Mouse (Mus musculus) lung, embryonic 14.5 days (tissue): ENCODE measurements at regions not wholly inside any gene's neighbourhood (a gene's known extent, or its start where the extent isn't known, plus 50 kb on each side); places are given as distances from the start of the nearest gene placed in this dataset.

Source experiments
- ATAC-seq: fragments of 200-750 bp; cut with Nextera tagmentation; 2 replicates; pipeline ENCODE4 v1.8.0; 2017; ENCODE audit warnings: mild to moderate bottlenecking, moderate TSS enrichment, moderate library complexity; ENCODE audit not compliant: insufficient read depth
- DNase-seq: peaks from one replicate; pipeline ENCODE4 v3.0.0-alpha.2; 2015
- H3K27ac ChIP-seq: fragments of 300-500 bp; sonication (generic); 2 replicates; pipeline ENCODE4 v1.5.1; 2014; ENCODE audit warnings: low read depth, mild to moderate bottlenecking, moderate library complexity
- H3K27me3 ChIP-seq: fragments of 300-500 bp; sonication (generic); 2 replicates; pipeline ENCODE4 v1.6.1; 2014; ENCODE audit warnings: low read length, control low read depth; ENCODE audit not compliant: insufficient read depth
- H3K36me3 ChIP-seq: fragments of 300-500 bp; sonication (generic); 2 replicates; pipeline ENCODE4 v1.6.1; 2014; ENCODE audit warnings: control low read depth; ENCODE audit not compliant: insufficient read depth
- H3K4me1 ChIP-seq: fragments of 300-500 bp; sonication (generic); 2 replicates; pipeline ENCODE4 v1.6.1; 2014; ENCODE audit warnings: antibody characterized with exemption, control low read depth; ENCODE audit not compliant: insufficient read depth
- H3K4me2 ChIP-seq: fragments of 300-500 bp; sonication (generic); 2 replicates; pipeline ENCODE4 v1.6.1; 2014; ENCODE audit warnings: mild to moderate bottlenecking
- H3K4me3 ChIP-seq: fragments of 300-500 bp; sonication (generic); 2 replicates; pipeline ENCODE4 v1.5.1; 2014; ENCODE audit warnings: low read depth, low read length
- H3K9ac ChIP-seq: fragments of 300-500 bp; sonication (generic); 2 replicates; pipeline ENCODE4 v1.6.1; 2014
- H3K9me3 ChIP-seq: fragments of 300-500 bp; sonication (generic); 2 replicates; pipeline ENCODE4 v1.6.1; 2016; ENCODE audit warnings: low read depth, low read length, control low read depth
- CTCF ChIP-seq: IDR thresholded peaks from 2 replicates; pipeline ENCODE4 v1.5.1; 2016; ENCODE audit warnings: antibody characterized with exemption, low read depth
- WGBS: fragments of 180-500 bp; shearing (Covaris S2); extraction: QIAGEN DNeasy Blood & Tissue Kit; methylation state at CpG from one replicate; pipeline ENCODE4 v1.1.7; 2014; 5-methylcytosine and 5-hydroxymethylcytosine counted together

- Histone ChIP-seq H3K27me3 (no peaks in the 10 kb centered on the region), H3K27ac (no peak overlapping the region), H3K4me1 (no peaks in the 10 kb centered on the region), H3K4me3 (no peak overlapping the region), H3K9me3 (no peaks in the 10 kb centered on the region), H3K9ac (no peak overlapping the region), H3K36me3 (no peaks in the 10 kb centered on the region), H3K4me2 (no peak overlapping the region)
- no peak for ATAC-seq
- TF ChIP-seq CTCF = no peak
- WGBS = 87% methylated on average over 4 of the region's 4 CpGs
- no peak for DNase-seq
These were observed 105.2 kb upstream of the Slc7a11 start for GRCm38 (mm10) chr3:50548568-50548967.

- H3K9ac ChIP-seq = no peak overlapping the region
- no peaks in the 10 kb centered on the region for H3K36me3 ChIP-seq
- no peak for TF ChIP-seq CTCF
- DNase-seq (no peak), ATAC-seq (no peak)
- H3K27me3 ChIP-seq = no peaks in the 10 kb centered on the region
- H3K4me2 ChIP-seq = no peak overlapping the region
- H3K9me3 ChIP-seq = no peaks in the 10 kb centered on the region
- no peaks in the 10 kb centered on the region for H3K4me1 ChIP-seq
- H3K4me3 ChIP-seq = no peak overlapping the region
- 77% methylated on average over 2 of the region's 2 CpGs for WGBS
- H3K27ac ChIP-seq = no peak overlapping the region
These were observed 87.2 kb upstream of the Slc7a11 start for GRCm38 (mm10) chr3:50530654-50531053.

- no peak for TF ChIP-seq CTCF
- H3K4me1 ChIP-seq = no peaks in the 10 kb centered on the region
- DNase-seq (no peak), ATAC-seq (no peak)
- H3K9ac ChIP-seq = no peak overlapping the region
- H3K9me3 ChIP-seq = no peaks in the 10 kb centered on the region
- no peak overlapping the region for H3K4me2 ChIP-seq
- 70% methylated on average over 1 of the region's 1 CpGs for WGBS
- H3K4me3 ChIP-seq = no peak overlapping the region
- H3K36me3 ChIP-seq = no peaks in the 10 kb centered on the region
- H3K27ac ChIP-seq = no peak overlapping the region
- H3K27me3 ChIP-seq = no peaks in the 10 kb centered on the region
These were observed 80.6 kb upstream of the Slc7a11 start for GRCm38 (mm10) chr3:50524006-50524405.

GRCm38 (mm10) chr3:50507211-50507610 is 63.8 kb upstream of the Slc7a11 start:
- Histone ChIP-seq H3K9me3 (no peaks in the 10 kb centered on the region), H3K4me2 (no peak overlapping the region), H3K27me3 (no peaks in the 10 kb centered on the region), H3K4me3 (no peak overlapping the region), H3K9ac (no peak overlapping the region), H3K27ac (no peak overlapping the region), H3K4me1 (no peaks in the 10 kb centered on the region), H3K36me3 (no peaks in the 10 kb centered on the region)
- DNase-seq (no peak), ATAC-seq (no peak)
- WGBS = 82% methylated on average over 2 of the region's 2 CpGs
- no peak for TF ChIP-seq CTCF
